Mouse (Mus musculus) lung, embryonic 14.5 days (tissue): ENCODE results near the gene Cdk5r1. TPM values are rescaled to one million over a fixed set of nuclear protein-coding genes. Genes with fewer than 3 reads are reported as not detected.

Source experiments
- ATAC-seq: fragments of 200-750 bp; cut with Nextera tagmentation; 2 replicates; pipeline ENCODE4 v1.8.0; 2017; ENCODE audit warnings: mild to moderate bottlenecking, moderate TSS enrichment, moderate library complexity; ENCODE audit not compliant: insufficient read depth
- DNase-seq: peaks from one replicate; pipeline ENCODE4 v3.0.0-alpha.2; 2015
- H3K27ac ChIP-seq: fragments of 300-500 bp; sonication (generic); 2 replicates; pipeline ENCODE4 v1.5.1; 2014; ENCODE audit warnings: low read depth, mild to moderate bottlenecking, moderate library complexity
- H3K27me3 ChIP-seq: fragments of 300-500 bp; sonication (generic); 2 replicates; pipeline ENCODE4 v1.6.1; 2014; ENCODE audit warnings: low read length, control low read depth; ENCODE audit not compliant: insufficient read depth
- H3K36me3 ChIP-seq: fragments of 300-500 bp; sonication (generic); 2 replicates; pipeline ENCODE4 v1.6.1; 2014; ENCODE audit warnings: control low read depth; ENCODE audit not compliant: insufficient read depth
- H3K4me1 ChIP-seq: fragments of 300-500 bp; sonication (generic); 2 replicates; pipeline ENCODE4 v1.6.1; 2014; ENCODE audit warnings: antibody characterized with exemption, control low read depth; ENCODE audit not compliant: insufficient read depth
- H3K4me2 ChIP-seq: fragments of 300-500 bp; sonication (generic); 2 replicates; pipeline ENCODE4 v1.6.1; 2014; ENCODE audit warnings: mild to moderate bottlenecking
- H3K4me3 ChIP-seq: fragments of 300-500 bp; sonication (generic); 2 replicates; pipeline ENCODE4 v1.5.1; 2014; ENCODE audit warnings: low read depth, low read length
- H3K9ac ChIP-seq: fragments of 300-500 bp; sonication (generic); 2 replicates; pipeline ENCODE4 v1.6.1; 2014
- H3K9me3 ChIP-seq: fragments of 300-500 bp; sonication (generic); 2 replicates; pipeline ENCODE4 v1.6.1; 2016; ENCODE audit warnings: low read depth, low read length, control low read depth
- CTCF ChIP-seq: IDR thresholded peaks from 2 replicates; pipeline ENCODE4 v1.5.1; 2016; ENCODE audit warnings: antibody characterized with exemption, low read depth
- WGBS: fragments of 180-500 bp; shearing (Covaris S2); extraction: QIAGEN DNeasy Blood & Tissue Kit; methylation state at CpG from one replicate; pipeline ENCODE4 v1.1.7; 2014; 5-methylcytosine and 5-hydroxymethylcytosine counted together
- polyA plus RNA-seq: library from polyadenylated mRNA; unstranded; fragments of >200 nt; fragmentation: Nextera tagmentation; extraction: Ambion mirVana; gene quantifications from 2 replicates; pipeline ENCODE4 v1.2.1, GENCODE M21; 2014

Cdk5r1 gene
- polyA plus RNA-seq, 1 experiment from 2014 or later = 0.96 TPM

- Histone ChIP-seq H3K9ac (no peak overlapping the region), H3K4me3 (no peak overlapping the region), H3K27ac (no peak overlapping the region), H3K9me3 (no peaks in the 10 kb centered on the region), H3K36me3 (peaks cover 33% of the 10 kb centered on the region), H3K4me1 (0 out of 2 replicates have a peak, but pooled peaks cover 4% of the 10 kb centered on the region), H3K4me2 (no peak overlapping the region), H3K27me3 (no peaks in the 10 kb centered on the region)
- TF ChIP-seq CTCF = no peak
- no peak for DNase-seq
- no peak for ATAC-seq
- WGBS = 63% methylated on average over 9 of the region's 9 CpGs
Measured at GRCm38 (mm10) chr11:80475544-80475943, 1.3 kb upstream of the Cdk5r1 start.

- no peak for TF ChIP-seq CTCF
- 0 out of 2 replicates have a peak, but pooled peaks cover 4% of the 10 kb centered on the region for H3K4me1 ChIP-seq
- DNase-seq (peak; percentile 41), ATAC-seq (peak; percentile 47)
- peaks cover 18% of the 10 kb centered on the region; the same call in 1 of the 2 replicates for H3K36me3 ChIP-seq
- peak overlapping the region; percentile 99 for H3K4me2 ChIP-seq
- 10% methylated on average over 54 of the region's 55 CpGs for WGBS
- H3K9me3 ChIP-seq = no peaks in the 10 kb centered on the region
- peak overlapping the region; percentile 58; the same call in 1 of the 2 replicates for H3K27ac ChIP-seq
- H3K9ac ChIP-seq = peak overlapping the region; percentile 62
- no peaks in the 10 kb centered on the region for H3K27me3 ChIP-seq
- peak overlapping the region; percentile 72 for H3K4me3 ChIP-seq
Measured at GRCm38 (mm10) chr11:80477341-80478199, 747 bp downstream of the Cdk5r1 start.

GRCm38 (mm10) chr11:80478694-80479412, 2.0 kb downstream of the Cdk5r1 start:
- ATAC-seq (no peak), DNase-seq (no peak)
- Histone ChIP-seq H3K9me3 (no peaks in the 10 kb centered on the region), H3K4me3 (0 out of 2 replicates have a peak overlapping the region, but pooled peaks have one; percentile 72), H3K9ac (no peak overlapping the region), H3K36me3 (peaks cover 10% of the 10 kb centered on the region; the same call in 1 of the 2 replicates), H3K27ac (no peak overlapping the region), H3K27me3 (no peaks in the 10 kb centered on the region), H3K4me1 (0 out of 2 replicates have a peak, but pooled peaks cover 4% of the 10 kb centered on the region), H3K4me2 (peak overlapping the region; percentile 99)
- 70% methylated on average over 14 of the region's 14 CpGs for WGBS
- no peak for TF ChIP-seq CTCF

DNA sequence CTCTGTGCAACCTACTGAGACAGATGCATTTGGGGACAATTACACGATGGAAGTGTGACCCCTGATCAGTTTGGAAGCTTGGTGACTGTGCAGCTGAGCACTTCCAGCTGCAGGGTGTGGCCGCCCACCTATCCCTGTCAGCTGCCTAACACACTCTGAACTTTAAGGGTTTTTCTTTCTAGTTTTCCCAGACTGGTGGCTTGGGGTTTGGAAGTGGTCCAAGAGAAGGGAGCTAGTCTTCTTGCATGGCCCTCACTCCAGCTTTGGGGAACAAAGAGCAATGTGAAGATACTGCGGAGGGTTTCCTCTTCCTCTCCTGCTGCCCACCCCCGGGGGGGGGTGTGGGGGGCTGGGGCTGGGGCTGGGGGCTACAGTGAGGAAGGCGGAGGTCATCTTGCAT, 2.6 kb downstream of the Cdk5r1 start:
- 52% methylated on average over 5 of the region's 5 CpGs for WGBS
- no peaks in the 10 kb centered on the region for H3K27me3 ChIP-seq
- no peak for ATAC-seq
- H3K4me1 ChIP-seq = 0 out of 2 replicates have a peak, but pooled peaks cover 4% of the 10 kb centered on the region
- DNase-seq = peak; percentile 53
- no peaks in the 10 kb centered on the region for H3K9me3 ChIP-seq
- no peak overlapping the region for H3K27ac ChIP-seq
- TF ChIP-seq CTCF = no peak
- H3K36me3 ChIP-seq = 0 out of 2 replicates have a peak, but pooled peaks cover 5% of the 10 kb centered on the region
- H3K4me2 ChIP-seq = peak overlapping the region; percentile 99
- no peak overlapping the region; the same call in 1 of the 2 replicates for H3K9ac ChIP-seq
- H3K4me3 ChIP-seq = no peak overlapping the region

- 0 out of 2 replicates have a peak, but pooled peaks cover 4% of the 10 kb centered on the region for H3K4me1 ChIP-seq
- ATAC-seq (no peak), DNase-seq (no peak)
- 71% methylated on average over 31 of the region's 31 CpGs for WGBS
- 0 out of 2 replicates have a peak, but pooled peaks cover 3% of the 10 kb centered on the region for H3K36me3 ChIP-seq
- no peak overlapping the region for H3K4me3 ChIP-seq
- H3K27ac ChIP-seq = no peak overlapping the region
- no peaks in the 10 kb centered on the region for H3K9me3 ChIP-seq
- H3K9ac ChIP-seq = no peak overlapping the region; the same call in 1 of the 2 replicates
- no peaks in the 10 kb centered on the region for H3K27me3 ChIP-seq
- no peak for TF ChIP-seq CTCF
- H3K4me2 ChIP-seq = peak overlapping the region; percentile 99; the same call in 1 of the 2 replicates
Measured at GRCm38 (mm10) chr11:80479906-80480866, 3.4 kb downstream of the Cdk5r1 start.

DNA sequence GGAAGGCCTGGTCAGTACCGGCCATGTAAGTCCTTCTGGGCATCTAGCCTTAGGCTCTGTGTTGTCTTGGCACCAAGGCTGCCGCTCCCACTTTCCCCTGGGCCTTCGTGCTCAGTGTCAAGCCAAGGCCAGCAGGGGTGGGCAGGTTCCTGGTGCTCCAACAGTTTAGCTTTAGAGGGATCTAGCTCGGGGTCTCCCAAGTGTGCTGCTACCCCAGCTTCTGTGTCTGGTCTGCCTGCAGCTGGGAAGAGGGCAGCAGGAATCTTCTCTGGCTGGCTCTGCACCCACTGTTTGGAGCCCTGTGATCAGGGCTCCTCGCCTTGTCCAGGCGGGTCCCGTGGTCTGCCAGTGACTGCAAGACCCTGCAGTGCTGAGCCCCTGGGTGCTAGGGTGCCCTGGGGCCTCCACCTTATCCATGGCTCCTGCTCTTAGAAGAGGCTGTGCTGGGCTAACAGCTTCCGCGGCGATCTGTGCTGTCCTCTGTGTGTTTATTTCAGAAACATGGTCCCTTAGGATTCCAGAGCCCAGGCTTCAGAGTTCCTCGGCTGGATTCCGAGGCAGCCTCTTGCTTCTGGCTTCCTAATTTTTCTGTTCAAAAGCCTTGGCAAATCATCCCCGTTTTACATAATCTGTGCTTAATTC, 4.7 kb downstream of the Cdk5r1 start:
- no peak overlapping the region for H3K9ac ChIP-seq
- no peaks in the 10 kb centered on the region for H3K9me3 ChIP-seq
- no peak overlapping the region for H3K4me2 ChIP-seq
- no peaks in the 10 kb centered on the region for H3K27me3 ChIP-seq
- no peak overlapping the region for H3K27ac ChIP-seq
- TF ChIP-seq CTCF = no peak
- ATAC-seq (no peak), DNase-seq (no peak)
- H3K4me1 ChIP-seq = 0 out of 2 replicates have a peak, but pooled peaks cover 4% of the 10 kb centered on the region
- no peak overlapping the region for H3K4me3 ChIP-seq
- 0 out of 2 replicates have a peak, but pooled peaks cover 3% of the 10 kb centered on the region for H3K36me3 ChIP-seq
- 74% methylated on average over 13 of the region's 13 CpGs for whole genome bisulfite sequencing
